Mouse (Mus musculus) limb, embryonic 15.5 days (tissue): Measurements from ENCODE around the gene Taz. TPM values are rescaled to one million over a fixed set of nuclear protein-coding genes. Genes with fewer than 3 reads are reported as not detected.

Experiments
- ATAC-seq: fragments of 200-750 bp; cut with Nextera tagmentation; 2 replicates; pipeline ENCODE4 v1.8.0; 2017; ENCODE audit warnings: low read depth, moderate TSS enrichment; ENCODE audit not compliant: insufficient number of reproducible peaks, low FRiP score, low TSS enrichment
- H3K27ac ChIP-seq: fragments of 300-500 bp; sonication (generic); 2 replicates; pipeline ENCODE4 v1.5.1; 2015; ENCODE audit warnings: moderate library complexity, mild to moderate bottlenecking, inconsistent platforms
- H3K27me3 ChIP-seq: fragments of 300-500 bp; sonication (generic); 2 replicates; pipeline ENCODE4 v1.6.1; 2015; ENCODE audit warnings: inconsistent platforms
- H3K36me3 ChIP-seq: fragments of 300-500 bp; sonication (generic); 2 replicates; pipeline ENCODE4 v1.6.1; 2015; ENCODE audit warnings: inconsistent platforms
- H3K4me1 ChIP-seq: fragments of 300-500 bp; sonication (generic); 2 replicates; pipeline ENCODE4 v1.6.1; 2015; ENCODE audit warnings: inconsistent platforms
- H3K4me2 ChIP-seq: fragments of 300-500 bp; sonication (generic); 2 replicates; pipeline ENCODE4 v1.6.1; 2015; ENCODE audit warnings: mild to moderate bottlenecking, inconsistent platforms
- H3K4me3 ChIP-seq: fragments of 300-500 bp; sonication (generic); 2 replicates; pipeline ENCODE4 v1.5.1; 2015; ENCODE audit warnings: mild to moderate bottlenecking, inconsistent platforms
- H3K9ac ChIP-seq: fragments of 300-500 bp; sonication (generic); 2 replicates; pipeline ENCODE4 v1.6.1; 2015; ENCODE audit warnings: inconsistent platforms
- H3K9me3 ChIP-seq: fragments of 300-500 bp; sonication (generic); 2 replicates; pipeline ENCODE4 v1.6.1; 2016; ENCODE audit warnings: inconsistent platforms
- WGBS: fragments of 180-500 bp; shearing (Covaris S2); methylation state at CpG from one replicate; pipeline ENCODE4 v1.1.7; 2015; 5-methylcytosine and 5-hydroxymethylcytosine counted together
- microRNA-seq: library from miRNA; unstranded; fragments of <30 nt; microRNA quantifications from one replicate; pipeline ENCODE4, GENCODE M21; 2016
- polyA plus RNA-seq: library from polyadenylated mRNA; unstranded; fragments of >200 nt; fragmentation: Nextera tagmentation; extraction: Ambion mirVana; gene quantifications from 2 replicates; pipeline ENCODE4 v1.2.1, GENCODE M21; 2015

Gene Taz
- polyA plus RNA-seq, 1 experiment from 2014 or later, result 89.2 TPM

- Histone ChIP-seq H3K4me1 (peaks cover 17% of the 10 kb centered on the region; the same call in 1 of the 2 replicates), H3K9ac (no peak overlapping the region), H3K9me3 (no peaks in the 10 kb centered on the region), H3K27me3 (no peaks in the 10 kb centered on the region), H3K36me3 (peaks cover 12% of the 10 kb centered on the region), H3K4me2 (peak overlapping the region; percentile 50), H3K4me3 (peak overlapping the region; percentile 47), H3K27ac (peak overlapping the region; percentile 85; the same call in 1 of the 2 replicates)
- ATAC-seq, result no peak
- WGBS, result 42% methylated on average over 2 of the region's 2 CpGs
Measured at GRCm38 (mm10) chrX:74330166-74330930, 48.6 kb downstream of the Taz start.

Small RNA genes lying within 50 kb of the gene (microRNA-seq; reads per million reads assigned to microRNA genes)
- gene Mir7091, result 0.61 reads per million
- gene Mir7092, result not detected

Other genes starting within 250 kb of the Taz start
- not detected in 2 replicates for gene Opn1mw, start 154.4 kb upstream of the Taz start, polyA plus RNA-seq
- 10.6 and 12.1 TPM in 2 replicates for gene Mecp2, start 146.5 kb upstream of the Taz start, polyA plus RNA-seq
- gene Tex28, start 114.1 kb upstream of the Taz start, polyA plus RNA-seq, result not detected in 2 replicates
- gene Tktl1, start 104.7 kb upstream of the Taz start, polyA plus RNA-seq, result 0.08 TPM in 1 of 2 replicates, not detected in the other
- 228 and 248 TPM in 2 replicates for gene Flna, start 32.1 kb upstream of the Taz start, polyA plus RNA-seq
- 24.8 and 29.0 TPM in 2 replicates for gene Emd, start 27.2 kb upstream of the Taz start, polyA plus RNA-seq
- 675 and 811 TPM in 2 replicates for gene Rpl10, start 11.1 kb upstream of the Taz start, polyA plus RNA-seq
- gene Dnase1l1, start 425 bp downstream of the Taz start, polyA plus RNA-seq, result 17.3 and 20.2 TPM in 2 replicates
- gene Atp6ap1, start 15.2 kb downstream of the Taz start, polyA plus RNA-seq, result 156 and 175 TPM in 2 replicates
- gene Gdi1, start 23.1 kb downstream of the Taz start, polyA plus RNA-seq, result 203 and 211 TPM in 2 replicates
- gene Fam50a, start 31.1 kb downstream of the Taz start, polyA plus RNA-seq, result 62.6 and 67.7 TPM in 2 replicates
- gene Plxna3, start 47.2 kb downstream of the Taz start, polyA plus RNA-seq, result 16.7 and 19.4 TPM in 2 replicates
- 89.8 and 90.3 TPM in 2 replicates for gene Lage3, start 71.7 kb downstream of the Taz start, polyA plus RNA-seq
- 72.6 and 75.4 TPM in 2 replicates for gene Ubl4a, start 91.3 kb downstream of the Taz start, polyA plus RNA-seq
- gene Slc10a3, start 91.4 kb downstream of the Taz start, polyA plus RNA-seq, result 21.9 and 22.6 TPM in 2 replicates
- 43.8 and 47.4 TPM in 2 replicates for gene Fam3a, start 111.4 kb downstream of the Taz start, polyA plus RNA-seq
- gene Ikbkg, start 111.4 kb downstream of the Taz start, polyA plus RNA-seq, result 20.1 and 21.3 TPM in 2 replicates
- gene G6pdx, start 147.3 kb downstream of the Taz start, polyA plus RNA-seq, result 66.8 and 67.2 TPM in 2 replicates
- 1.1 and 2.2 TPM in 2 replicates for gene Gm6880, start 199.5 kb downstream of the Taz start, polyA plus RNA-seq